Mouse (Mus musculus) kidney, postnatal 25 days (tissue): ENCODE results near the gene Scfd2.

Experiments
- DNase-seq, 2 experiments: peaks; one replicate each; pipeline ENCODE4 v3.0.0; 2021; ENCODE audit warnings: mixed read lengths in 2 of 2

Gene Scfd2

GRCm38 (mm10) chr5:74307242-74307641 is 224.3 kb downstream of the Scfd2 start:
- DNase-seq = no peak

DNA sequence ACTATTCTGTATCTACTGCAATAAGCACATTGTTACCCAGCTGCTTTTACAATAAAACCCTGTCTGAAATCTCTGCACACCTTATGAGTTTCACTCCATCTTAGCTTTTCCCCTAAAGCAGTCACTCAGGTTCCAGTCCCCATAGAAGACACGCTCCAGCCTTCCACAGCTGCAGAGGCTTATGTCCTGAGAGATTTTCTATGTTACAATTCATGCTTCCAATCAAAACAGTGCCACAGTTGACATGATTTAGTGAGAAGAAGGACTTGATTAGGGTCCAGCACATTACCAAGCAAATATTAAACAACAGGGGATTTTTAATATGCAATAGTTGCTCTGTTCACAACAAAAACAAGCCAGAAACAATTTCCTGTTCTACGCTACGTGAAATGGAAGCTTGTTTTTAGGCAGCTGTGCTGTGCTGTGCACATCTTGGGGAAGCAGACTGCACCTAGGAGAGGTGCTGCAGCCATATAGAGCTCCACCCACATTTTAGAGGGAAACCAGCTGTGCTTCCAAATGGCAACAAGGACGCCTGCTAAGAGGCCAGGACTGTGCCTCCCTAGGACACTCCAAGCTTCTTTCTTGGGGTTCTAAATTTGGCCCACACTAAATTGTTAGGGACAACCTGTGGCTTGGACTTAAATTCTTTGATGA is 225.9 kb downstream of the Scfd2 start:
- no peak for DNase-seq

DNA sequence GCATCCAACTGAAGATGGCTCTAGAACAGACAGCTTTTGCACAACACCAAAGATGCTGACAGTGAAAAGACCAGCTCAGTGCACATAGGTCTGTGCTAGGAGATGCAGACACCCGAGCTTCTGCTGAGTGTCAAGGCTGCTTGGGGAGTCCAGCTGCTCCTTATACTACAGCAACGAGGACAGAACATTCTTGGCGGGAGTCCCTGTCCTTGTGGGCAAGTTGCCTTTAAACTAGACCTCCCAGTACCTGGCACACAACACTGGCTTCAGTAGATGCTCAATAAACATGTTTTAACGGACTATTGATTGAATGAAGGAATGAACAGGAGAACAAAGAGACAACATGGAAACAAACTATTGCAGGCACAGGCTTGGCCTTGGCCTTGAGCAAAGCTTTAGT is 226.8 kb downstream of the Scfd2 start:
- peak; percentile 19 to 56 for DNase-seq

GRCm38 (mm10) chr5:74302331-74302730 is 229.2 kb downstream of the Scfd2 start:
- DNase-seq = no peak

- DNase-seq = no peak
Measured at GRCm38 (mm10) chr5:74301443-74301842, 230.1 kb downstream of the Scfd2 start.

GRCm38 (mm10) chr5:74300931-74301330 is 230.6 kb downstream of the Scfd2 start:
- DNase-seq = no peak

GRCm38 (mm10) chr5:74300140-74300539 is 231.4 kb downstream of the Scfd2 start:
- DNase-seq = no peak

DNA sequence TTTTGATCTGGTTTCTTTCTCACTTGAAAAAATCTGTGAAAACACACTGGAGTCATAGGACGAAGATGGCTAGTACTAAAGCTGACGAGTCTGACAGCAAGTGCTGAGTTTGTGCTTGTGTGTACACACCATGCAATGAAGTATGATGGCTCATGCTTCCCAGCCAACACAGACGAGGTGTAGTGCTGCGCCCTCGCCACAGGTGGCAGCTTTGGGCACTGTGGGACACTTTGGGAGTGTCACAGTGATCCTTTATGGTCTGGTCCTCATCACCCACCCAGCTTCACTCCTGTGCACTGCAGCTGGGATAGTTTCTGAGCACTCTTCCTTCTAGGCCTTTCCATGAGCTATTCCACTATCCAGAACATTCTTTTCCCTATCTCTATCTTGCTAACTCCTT is 234.4 kb downstream of the Scfd2 start:
- DNase-seq = no peak

- DNase-seq = no peak
Measured at GRCm38 (mm10) chr5:74296096-74296495, 235.5 kb downstream of the Scfd2 start.

- no peak for DNase-seq
Measured at GRCm38 (mm10) chr5:74293513-74293912, 238.0 kb downstream of the Scfd2 start.

DNA sequence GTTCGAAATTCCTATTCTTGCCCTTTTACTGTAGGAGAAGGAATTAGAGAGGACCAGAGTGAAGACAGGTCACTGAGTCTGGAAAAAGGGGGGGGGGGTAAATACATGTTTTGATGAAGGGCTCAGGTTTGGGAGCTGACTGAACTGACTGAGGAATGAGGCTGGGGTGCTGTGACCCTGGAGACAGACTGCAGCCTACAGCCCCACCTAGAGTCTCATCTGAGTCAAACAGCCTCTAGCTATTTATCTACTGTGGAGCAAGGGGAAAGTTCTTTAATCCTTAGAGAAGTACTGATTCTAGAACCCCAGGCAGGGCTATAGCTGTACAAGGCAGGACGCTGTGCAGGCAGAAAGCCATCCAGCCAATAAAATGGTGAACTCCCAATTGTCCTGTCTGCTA is 239.5 kb downstream of the Scfd2 start:
- no peak for DNase-seq

DNA sequence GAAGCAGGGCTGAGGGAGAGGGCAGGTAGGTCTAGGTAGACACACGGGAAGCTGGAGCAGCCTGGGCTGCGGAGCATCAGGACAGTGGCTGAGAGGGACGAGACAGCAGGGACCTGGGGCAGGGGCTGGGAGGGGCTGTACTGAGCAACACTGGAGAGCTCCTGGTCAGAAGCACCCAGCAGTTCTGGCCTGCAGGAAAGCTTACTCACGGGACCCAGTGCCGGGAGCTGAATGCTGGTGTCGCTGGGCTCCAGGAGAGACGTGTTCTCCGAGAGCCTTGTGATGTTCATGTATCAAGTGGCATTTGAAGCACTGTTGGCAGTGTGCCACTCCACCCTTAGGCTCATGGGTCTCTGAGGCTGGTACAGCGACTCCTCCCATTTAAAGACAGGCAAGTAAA is 240.0 kb downstream of the Scfd2 start:
- DNase-seq = no peak

DNA sequence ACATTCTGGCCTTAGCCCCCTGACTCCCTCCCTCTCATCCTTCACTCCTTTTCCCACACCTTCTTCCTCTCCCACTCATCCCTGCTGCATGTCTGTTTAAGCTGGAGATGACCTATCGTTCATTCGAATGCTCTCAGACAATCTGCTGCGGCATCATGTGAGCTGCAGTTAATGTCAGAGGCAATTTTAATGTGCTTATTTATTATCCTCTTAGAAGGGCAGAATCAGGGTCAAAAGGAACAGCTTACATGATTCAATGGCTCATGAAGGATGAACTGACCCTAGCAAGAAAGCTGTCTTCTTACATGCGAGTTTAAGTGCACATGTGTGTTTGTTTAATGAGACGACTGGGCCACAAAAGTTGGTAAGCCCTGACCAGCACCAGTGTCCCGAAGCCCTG is 241.6 kb downstream of the Scfd2 start:
- DNase-seq = no peak

DNA sequence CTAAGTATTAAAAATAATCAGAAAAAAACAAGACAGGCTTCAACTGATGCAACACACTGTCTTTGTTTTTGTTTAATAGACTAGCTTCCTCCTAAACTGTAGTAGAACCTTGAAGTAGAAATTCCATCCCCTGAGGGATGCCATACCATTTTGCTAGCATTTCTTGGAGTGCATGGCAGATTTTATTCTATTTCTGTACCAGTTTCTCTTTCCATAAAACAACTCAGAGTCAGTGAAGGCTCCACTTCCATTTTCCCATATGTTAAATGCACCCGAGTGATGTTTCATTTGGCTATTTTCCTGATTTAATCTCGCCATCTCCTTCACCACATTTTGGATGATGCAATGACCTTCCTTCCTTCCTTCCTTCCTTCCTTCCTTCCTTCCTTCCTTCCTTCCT is 243.4 kb downstream of the Scfd2 start:
- no peak for DNase-seq

DNA sequence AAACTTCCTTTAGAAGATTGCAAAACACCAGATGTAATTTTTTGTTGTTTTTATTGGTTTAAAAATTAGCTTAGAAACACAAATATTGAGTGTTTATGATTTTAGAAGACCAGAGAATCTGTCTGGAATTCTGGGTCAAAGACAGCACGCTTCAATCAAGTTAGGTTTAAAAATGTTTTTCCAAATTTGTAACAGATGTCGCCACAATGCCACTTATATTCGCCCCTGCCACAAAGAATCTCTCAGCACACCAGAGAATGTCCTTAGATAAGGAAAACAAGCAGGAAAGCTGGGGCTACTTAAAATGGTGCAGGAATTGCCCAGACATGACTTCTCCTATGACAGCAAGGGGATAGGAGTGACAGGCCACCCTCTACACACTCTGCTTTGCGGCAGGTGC is 245.3 kb downstream of the Scfd2 start:
- DNase-seq = no peak

DNA sequence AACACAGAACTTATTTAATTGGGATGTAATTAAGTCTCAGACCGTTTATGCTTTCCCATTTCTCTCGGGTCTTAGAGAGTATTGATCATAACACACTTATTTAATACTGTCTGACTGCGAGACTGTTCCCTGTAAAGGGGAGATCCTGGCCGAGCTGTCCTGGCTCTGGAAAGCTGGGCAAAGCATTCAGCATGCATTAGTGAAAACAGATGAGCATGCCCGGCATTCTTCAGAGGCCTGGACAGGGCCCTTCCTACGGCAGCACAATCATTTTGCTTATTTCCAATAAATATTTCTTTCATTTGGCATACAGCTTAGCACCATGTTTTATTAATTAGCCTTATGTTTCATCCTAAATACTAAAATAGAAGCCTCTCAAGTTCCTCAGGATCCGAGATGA is 245.8 kb downstream of the Scfd2 start:
- no peak for DNase-seq

DNA sequence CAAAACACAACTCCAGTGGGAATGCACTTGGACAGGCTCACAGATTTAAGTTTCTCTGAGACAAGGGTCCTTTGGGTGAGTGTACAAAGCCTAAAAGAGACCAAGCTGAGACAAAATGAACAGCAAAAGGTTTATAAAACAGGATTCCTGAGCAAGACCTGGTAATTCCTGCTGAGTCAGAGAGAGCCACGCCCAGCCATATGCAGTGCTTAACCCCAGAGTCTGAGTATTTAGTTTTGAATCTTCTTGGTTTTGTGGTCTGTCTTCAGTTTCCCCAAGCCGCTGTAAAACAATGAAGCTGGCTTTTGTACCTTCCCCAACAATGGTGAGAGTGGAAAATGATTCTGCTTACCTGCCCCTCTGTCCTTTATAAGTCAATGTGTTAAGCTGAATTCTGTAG is 246.3 kb downstream of the Scfd2 start:
- DNase-seq = no peak

DNA sequence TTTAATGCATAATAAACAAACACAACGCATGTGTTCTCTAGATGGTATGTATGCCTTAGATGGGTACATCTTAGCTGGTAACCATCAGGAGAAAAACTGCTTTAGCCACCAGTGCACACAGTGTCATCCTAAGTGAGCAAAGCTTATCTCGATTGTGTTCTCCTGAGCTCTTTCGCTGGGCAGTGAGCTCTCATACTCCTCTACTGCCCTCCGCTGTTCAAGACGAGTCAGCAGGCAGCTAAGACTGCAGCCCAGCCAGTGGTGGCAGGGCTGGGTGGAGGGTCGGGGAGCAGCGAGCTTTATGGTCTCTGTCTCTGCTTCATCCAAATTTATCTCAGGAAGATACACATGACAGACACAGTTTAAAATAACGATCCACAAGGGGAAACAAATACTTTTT is 248.0 kb downstream of the Scfd2 start:
- DNase-seq = peak; percentile 54 to 63

- peak; percentile 86 to 88 for DNase-seq
Measured at GRCm38 (mm10) chr5:74281480-74281879, 250.1 kb downstream of the Scfd2 start.

DNA sequence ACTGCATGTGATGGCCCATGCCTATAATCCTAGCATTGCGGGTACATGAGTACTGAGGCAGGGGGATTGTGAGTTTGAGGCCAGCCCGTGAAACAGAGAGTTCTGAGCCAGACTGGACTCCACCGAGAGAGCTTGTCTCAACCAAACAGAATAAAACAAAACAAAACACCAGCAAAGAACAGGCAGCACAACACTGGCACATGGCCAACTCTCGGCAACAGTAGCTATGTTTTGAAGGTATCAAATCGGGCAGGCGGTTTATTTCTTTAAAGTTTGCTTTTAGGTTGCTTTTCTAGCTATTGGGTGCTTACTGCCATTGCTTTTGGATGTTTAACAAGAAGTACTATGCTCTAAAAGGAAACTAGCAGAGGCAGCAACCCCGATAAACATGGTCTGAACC is 251.9 kb downstream of the Scfd2 start:
- DNase-seq = peak in 1 of 2 experiments; percentile 52

GRCm38 (mm10) chr5:74278428-74278827 is 253.1 kb downstream of the Scfd2 start:
- DNase-seq = no peak

DNA sequence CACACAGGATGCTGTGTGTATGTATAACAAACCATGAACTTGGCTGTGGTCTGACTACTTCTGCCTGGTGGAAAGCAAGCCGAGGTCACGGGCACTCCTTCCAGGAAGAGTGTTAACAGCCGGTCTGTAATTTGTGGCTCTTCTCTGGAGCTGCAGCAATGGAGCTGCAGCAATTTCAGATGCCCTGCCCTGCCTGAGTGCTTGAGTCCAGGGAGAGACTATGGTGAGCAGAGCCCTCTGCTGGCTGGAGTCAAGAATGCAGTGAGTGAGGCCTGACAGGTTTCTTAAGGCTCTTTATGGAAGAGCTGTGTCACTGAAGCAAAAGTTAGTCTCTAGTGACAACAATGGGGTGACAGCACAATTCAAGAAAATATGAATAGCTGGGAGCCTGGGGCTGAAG is 253.8 kb downstream of the Scfd2 start:
- peak; percentile 90 to 95 for DNase-seq

DNA sequence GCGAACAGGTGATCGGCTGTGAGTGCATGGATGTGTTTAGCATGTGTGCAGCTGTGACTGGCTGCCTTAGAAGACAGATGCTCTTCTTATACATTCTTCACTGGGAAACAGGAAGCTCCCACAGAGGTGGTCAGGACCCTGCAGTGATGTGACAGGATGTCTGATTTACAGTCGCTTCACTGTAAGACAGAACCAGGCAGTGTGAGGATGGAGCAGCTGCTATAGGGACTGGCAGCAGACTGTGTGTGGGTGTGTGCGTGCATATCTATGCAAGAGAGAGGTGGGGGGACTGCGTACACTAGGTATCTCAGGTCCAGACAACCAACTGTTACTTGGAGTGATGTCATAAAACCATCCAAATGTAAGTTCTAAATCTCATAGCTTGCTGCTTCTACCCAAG is 254.3 kb downstream of the Scfd2 start:
- no peak for DNase-seq

DNA sequence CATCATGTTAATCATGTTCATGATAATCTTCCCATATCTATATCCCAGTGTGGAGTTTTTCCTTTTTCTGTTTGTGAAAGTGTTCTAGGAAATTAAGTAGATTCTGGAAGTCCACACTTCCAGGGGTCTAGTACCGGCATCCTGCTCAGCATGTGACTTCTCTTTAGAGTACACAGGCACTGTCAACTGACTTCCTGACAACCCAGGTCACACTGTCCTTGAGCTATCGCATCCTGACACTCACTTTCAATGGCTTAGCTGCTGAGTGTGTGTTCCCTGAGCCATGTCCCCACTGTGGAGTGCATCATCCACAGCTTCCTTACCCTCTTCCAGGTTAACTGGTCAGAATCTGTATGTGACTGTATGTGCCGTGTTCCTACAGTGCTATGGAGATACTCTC is 258.2 kb downstream of the Scfd2 start:
- DNase-seq = no peak

DNA sequence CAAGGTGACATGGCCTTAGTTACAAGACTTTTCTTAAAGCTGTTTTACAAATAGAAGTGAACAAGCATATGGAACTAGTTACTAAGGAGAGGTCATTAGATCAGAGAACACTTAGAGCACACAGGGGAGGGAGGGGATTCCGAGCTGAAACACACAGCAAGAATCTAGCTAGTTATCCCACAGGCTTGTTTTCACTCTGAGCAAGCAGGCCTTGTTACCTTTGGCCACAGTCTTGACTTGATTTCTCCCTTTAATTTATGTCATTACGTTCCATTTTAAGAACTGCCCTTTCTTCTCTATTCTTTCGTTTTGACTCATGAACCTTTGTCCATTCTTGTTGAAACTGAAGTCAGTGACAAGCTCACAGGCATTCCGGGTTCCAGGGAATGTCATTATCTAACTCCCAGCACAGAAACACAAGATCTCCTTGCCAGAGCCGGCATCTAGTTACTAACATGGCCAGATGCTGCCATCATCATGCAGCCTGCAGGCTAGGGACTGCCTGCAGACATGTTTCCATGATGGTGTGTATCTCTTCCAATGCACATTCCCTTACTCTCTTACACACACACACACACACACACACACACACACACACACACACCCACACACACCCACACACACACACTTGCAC is 263.7 kb downstream of the Scfd2 start:
- DNase-seq = no peak
